Comparison of ENCODE assay signal across 17 mouse cellular contexts in the genomic region with DNA sequence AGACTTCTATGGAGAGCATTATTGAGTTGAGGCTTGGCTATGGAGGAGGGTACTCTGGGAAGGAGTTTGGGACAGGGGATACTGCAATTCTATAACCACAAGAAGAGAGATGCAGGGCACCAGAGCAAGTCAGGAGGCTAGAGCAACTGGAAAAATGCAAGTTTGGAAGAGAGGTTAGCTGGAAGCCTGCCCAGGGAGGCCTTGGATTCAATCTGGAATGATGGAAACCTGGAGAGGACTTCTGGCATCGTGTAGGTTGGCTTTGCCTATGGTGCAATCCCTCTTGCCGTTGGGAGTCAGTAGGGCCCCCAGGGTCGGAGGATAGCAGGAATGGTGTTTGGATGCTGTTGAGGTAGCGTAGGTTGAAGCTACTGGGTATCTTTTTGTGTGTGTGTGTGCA.
A peak's percentile ranks its signal among the peaks of the same experiment; 100 is the strongest.
DNase-seq lines count a peak whose midpoint lies in the region.
"Had no signal": no experiment of that assay in that cellular context is flagged by ENCODE, and none has a peak within 500 bp of the region (broad histone marks: within the 10 kb centered on the region; RNA-seq: fewer than 3 reads in every experiment).

No protein-coding gene starts in this region.

- H3K27me3 ChIP-seq in heart, embryonic 10.5 days (ENCODE audit: insufficient read depth, poor library complexity, severe bottlenecking), result no peaks in the 10 kb centered on the region
- H3K27me3 ChIP-seq: embryonic facial prominence, embryonic 13.5 days; heart, embryonic 15.5 days; kidney, embryonic 15.5 days had no signal

- no peaks in the 10 kb centered on the region for H3K4me1 ChIP-seq in heart, embryonic 10.5 days
- H3K4me1 ChIP-seq: embryonic facial prominence, embryonic 13.5 days; heart, embryonic 15.5 days; kidney, embryonic 15.5 days had no signal

- H3K36me3 ChIP-seq in heart, embryonic 10.5 days, result no peaks in the 10 kb centered on the region
- H3K36me3 ChIP-seq: embryonic facial prominence, embryonic 13.5 days; G1E; heart, embryonic 15.5 days; kidney, embryonic 15.5 days had no signal

- 80% methylated on average over 4 of the region's 4 CpGs for WGBS in heart, embryonic 10.5 days

- no peaks in the 10 kb centered on the region for H3K9me3 ChIP-seq in heart, embryonic 10.5 days
- H3K9me3 ChIP-seq: embryonic facial prominence, embryonic 13.5 days; G1E; heart, embryonic 15.5 days; kidney, embryonic 15.5 days had no signal

- H3K4me3 ChIP-seq in heart, embryonic 10.5 days, result no peak overlapping the region
- H3K4me3 ChIP-seq: embryonic facial prominence, embryonic 13.5 days; heart, embryonic 15.5 days; kidney, embryonic 15.5 days had no signal

- DNase-seq in cerebellum, adult 18-20 months, result peak; percentile 17 to 18
- no peak for DNase-seq in cerebellum, adult 11-12 months
- DNase-seq in cerebellum, postnatal 14 days, result peak; percentile 37 to 52
- no peak for DNase-seq in cerebellum, adult 8-10 months
- DNase-seq in heart, adult 11 months, result peak; percentile 39
- no peak for DNase-seq in heart, embryonic 10.5 days (ENCODE audit: low spot score)
- DNase-seq in cerebellum, postnatal 36 days, result peak; percentile 23 to 43
- DNase-seq: adrenal gland, postnatal 14 days; B cell, adult 2 months; gastrocnemius, postnatal 14 days; heart, postnatal 14 days; kidney, adult 2 months had no signal

- H3K27ac ChIP-seq in heart, embryonic 10.5 days, result no peak overlapping the region
- H3K27ac ChIP-seq: embryonic facial prominence, embryonic 13.5 days; heart, embryonic 15.5 days; hindbrain, embryonic 14.5 days; kidney, embryonic 15.5 days had no signal

Comparison
In these comparisons a context has a peak if more than half of its experiments do, and no peak if none do; other contexts are left out.
1. DNase-seq: peak in cerebellum, adult 18-20 months (2 of 2), cerebellum, postnatal 14 days (2 of 2), heart, adult 11 months (single experiment) and cerebellum, postnatal 36 days (2 of 2); none in cerebellum, adult 11-12 months (single experiment), cerebellum, adult 8-10 months (single experiment) and heart, embryonic 10.5 days (single experiment).